Mouse (Mus musculus) C2C12 (cell line): ENCODE data around the gene Olfr172. TPM values are rescaled to one million over a fixed set of nuclear protein-coding genes. Genes with fewer than 3 reads are reported as not detected.

ENCODE experiments used
- H3K27me3 ChIP-seq: one replicate; pipeline ENCODE4 v1.6.1; 2011; ENCODE audit not compliant: control insufficient read depth, insufficient read depth, insufficient read length
- H3K36me3 ChIP-seq: one replicate; pipeline ENCODE4 v1.6.1; 2011; ENCODE audit not compliant: control insufficient read depth, insufficient read depth
- H3K4me3 ChIP-seq: one replicate; pipeline ENCODE4 v1.5.1; 2011; ENCODE audit warnings: mild to moderate bottlenecking, control low read depth; ENCODE audit not compliant: poor library complexity, insufficient read depth, severe bottlenecking
- H3K79me2 ChIP-seq: one replicate; pipeline ENCODE4 v1.6.1; 2011; ENCODE audit not compliant: control insufficient read depth, insufficient read depth
- H3K79me3 ChIP-seq: one replicate; pipeline ENCODE4 v1.6.1; 2011; ENCODE audit warnings: low read depth, control low read depth
- H3ac ChIP-seq: one replicate; pipeline ENCODE3; 2011; ENCODE audit warnings: low read depth; ENCODE audit not compliant: control insufficient read depth, insufficient read length
- CEBPB ChIP-seq: IDR thresholded peaks from one replicate; pipeline ENCODE4 v1.6.1; 2011; ENCODE audit warnings: low read depth, mild to moderate bottlenecking, control low read depth, moderate library complexity
- CTCF ChIP-seq: IDR thresholded peaks from one replicate; pipeline ENCODE4 v1.5.1; 2011; ENCODE audit not compliant: control insufficient read depth, insufficient read depth, insufficient read length
- FOSL1 ChIP-seq: IDR thresholded peaks from one replicate; pipeline ENCODE4 v1.8.0; 2011; ENCODE audit warnings: mild to moderate bottlenecking, low read length; ENCODE audit not compliant: poor library complexity, insufficient read depth, severe bottlenecking
- MAX ChIP-seq: IDR thresholded peaks from one replicate; pipeline ENCODE4 v1.6.1; 2011; ENCODE audit warnings: mild to moderate bottlenecking, control low read depth
- MYOD1 ChIP-seq: IDR thresholded peaks from one replicate; pipeline ENCODE4 v1.6.1; 2011; ENCODE audit warnings: low read depth; ENCODE audit not compliant: control insufficient read depth, insufficient read length
- MYOG ChIP-seq: IDR thresholded peaks from one replicate; pipeline ENCODE4 v1.6.1; 2011; ENCODE audit not compliant: control insufficient read depth, insufficient read length; ENCODE audit errors: extremely low read depth
- USF1 ChIP-seq: IDR thresholded peaks from one replicate; pipeline ENCODE4 v1.6.1; 2011; ENCODE audit warnings: low read depth, mild to moderate bottlenecking, control low read depth, moderate library complexity
- microRNA-seq: library from miRNA; unstranded; fragments of <30 nt; microRNA quantifications from one replicate; pipeline ENCODE4, GENCODE M21; 2019; ENCODE audit warnings: borderline microRNAs expressed
- polyA plus RNA-seq: library from polyadenylated mRNA; unstranded; fragments of >200 nt; fragmentation: generic; extraction: Trizol; gene quantifications from one replicate; pipeline ENCODE4 v1.2.1, GENCODE M21; 2012; ENCODE audit warnings: missing spikeins

Olfr172 gene
- polyA plus RNA-seq, 1 experiment, result not detected

GRCm38 (mm10) chr16:58712221-58712620, 50.8 kb downstream of the Olfr172 start:
- no peaks in the 10 kb centered on the region for H3K36me3 ChIP-seq
- H3K4me3 ChIP-seq, result no peak overlapping the region
- TF ChIP-seq FOSL1, result no peak
- TF ChIP-seq CTCF, result no peak
- no peak for TF ChIP-seq MYOD1
- TF ChIP-seq CEBPB, result no peak
- TF ChIP-seq MYOG, result no peak
- no peak for TF ChIP-seq USF1
- no peak for TF ChIP-seq MAX
- H3K79me2 ChIP-seq, result no peaks in the 10 kb centered on the region
- H3K27me3 ChIP-seq, result no peaks in the 10 kb centered on the region
- no peaks in the 10 kb centered on the region for H3K79me3 ChIP-seq
- H3ac ChIP-seq, result no peak overlapping the region

Small RNA genes within 50 kb of the gene (microRNA-seq; reads per million reads assigned to microRNA genes)
- not detected for gene Gm27564

Other genes with a start within 250 kb of the Olfr172 start
- 0.34 TPM for gene St3gal6, start 238.9 kb downstream of the Olfr172 start, polyA plus RNA-seq
- gene Gm813, start 146.2 kb downstream of the Olfr172 start, polyA plus RNA-seq, result not detected
- not detected for gene E330017A01Rik, start 124.4 kb downstream of the Olfr172 start, polyA plus RNA-seq
- 9.8 TPM for gene Cpox, start 92.9 kb downstream of the Olfr172 start, polyA plus RNA-seq
- not detected for gene Gpr15, start 44.1 kb downstream of the Olfr172 start, polyA plus RNA-seq
- 69.6 TPM for gene Cldnd1, start 35.3 kb downstream of the Olfr172 start, polyA plus RNA-seq
- not detected for gene Olfr173, start 37.1 kb upstream of the Olfr172 start, polyA plus RNA-seq
- gene Olfr175-ps1, start 63.6 kb upstream of the Olfr172 start, polyA plus RNA-seq, result not detected
- gene Olfr177, start 111.6 kb upstream of the Olfr172 start, polyA plus RNA-seq, result not detected
- not detected for gene Olfr178, start 128.9 kb upstream of the Olfr172 start, polyA plus RNA-seq
- not detected for gene Olfr181, start 165.6 kb upstream of the Olfr172 start, polyA plus RNA-seq
- gene Olfr180, start 166.2 kb upstream of the Olfr172 start, polyA plus RNA-seq, result not detected
- gene Olfr183, start 232.2 kb upstream of the Olfr172 start, polyA plus RNA-seq, result not detected